Mouse (Mus musculus) hindbrain, postnatal 0 days (tissue): ENCODE results near the gene Ercc5. TPM values are rescaled to one million over a fixed set of nuclear protein-coding genes. Genes with fewer than 3 reads are reported as not detected.

ENCODE experiments used
- ATAC-seq: fragments of 200-750 bp; cut with Nextera tagmentation; 2 replicates; pipeline ENCODE4 v1.8.0; 2017; ENCODE audit warnings: mild to moderate bottlenecking, moderate TSS enrichment, moderate library complexity
- DNase-seq: peaks from one replicate; pipeline ENCODE4 v3.0.0-alpha.2; 2015; ENCODE audit warnings: low spot score
- H3K27ac ChIP-seq: fragments of 300-500 bp; sonication (generic); 2 replicates; pipeline ENCODE4 v1.5.1; 2014; ENCODE audit warnings: mild to moderate bottlenecking
- H3K27me3 ChIP-seq: fragments of 300-500 bp; sonication (generic); 2 replicates; pipeline ENCODE4 v1.6.1; 2014; ENCODE audit warnings: low read length, mixed read lengths; ENCODE audit not compliant: insufficient read depth
- H3K36me3 ChIP-seq: fragments of 300-500 bp; sonication (generic); 2 replicates; pipeline ENCODE4 v1.6.1; 2014; ENCODE audit warnings: low read length, mixed read lengths; ENCODE audit not compliant: insufficient read depth
- H3K4me1 ChIP-seq: fragments of 300-500 bp; sonication (generic); 2 replicates; pipeline ENCODE4 v1.6.1; 2014; ENCODE audit warnings: antibody characterized with exemption, low read length, mixed read lengths; ENCODE audit not compliant: insufficient read depth
- H3K4me2 ChIP-seq: fragments of 300-500 bp; sonication (generic); 2 replicates; pipeline ENCODE4 v1.6.1; 2014; ENCODE audit warnings: low read depth, mild to moderate bottlenecking, low read length, moderate library complexity, mixed read lengths
- H3K4me3 ChIP-seq: fragments of 300-500 bp; sonication (generic); 2 replicates; pipeline ENCODE4 v1.5.1; 2014; ENCODE audit warnings: low read length
- H3K9ac ChIP-seq: fragments of 300-500 bp; sonication (generic); replicated peaks from 2 replicates; pipeline ENCODE4 v1.6.1; 2014; ENCODE audit warnings: mild to moderate bottlenecking, low read length, moderate library complexity, mixed read lengths
- H3K9me3 ChIP-seq: fragments of 300-500 bp; sonication (generic); 2 replicates; pipeline ENCODE4 v1.6.1; 2016; ENCODE audit warnings: low read length, mixed read lengths
- CTCF ChIP-seq: IDR thresholded peaks from 2 replicates; pipeline ENCODE4 v1.5.1; 2016; ENCODE audit warnings: antibody characterized with exemption, control low read depth, low read depth
- WGBS: fragments of 180-500 bp; shearing (Covaris S2); extraction: QIAGEN DNeasy Blood & Tissue Kit; methylation state at CpG from one replicate; pipeline ENCODE4 v1.1.7; 2014; 5-methylcytosine and 5-hydroxymethylcytosine counted together
- polyA plus RNA-seq: library from polyadenylated mRNA; unstranded; fragments of >200 nt; fragmentation: Nextera tagmentation; extraction: Ambion mirVana; gene quantifications from 2 replicates; pipeline ENCODE4 v1.2.1, GENCODE M21; 2015
- total RNA-seq: library from RNA; depleted of rRNA; stranded (reverse); fragments of >200 nt; gene quantifications from 2 replicates; pipeline ENCODE4 v1.2.3, GENCODE M21; 2014

Gene Ercc5
- total and polyA plus RNA-seq, 2 experiments from 2014 or later, result 13.0 to 21.0 TPM

GRCm38 (mm10) chr1:44140232-44140631 is 7.3 kb upstream of the Ercc5 start:
- TF ChIP-seq CTCF, result no peak
- no peak overlapping the region for H3K4me2 ChIP-seq
- no peaks in the 10 kb centered on the region for H3K4me1 ChIP-seq
- ATAC-seq, result no peak
- WGBS, result 91% methylated on average over 4 of the region's 4 CpGs
- H3K36me3 ChIP-seq, result peaks cover 28% of the 10 kb centered on the region
- no peak overlapping the region for H3K4me3 ChIP-seq
- H3K9me3 ChIP-seq, result no peaks in the 10 kb centered on the region
- no peak overlapping the region for H3K9ac ChIP-seq
- DNase-seq, result no peak
- no peak overlapping the region for H3K27ac ChIP-seq
- H3K27me3 ChIP-seq, result no peaks in the 10 kb centered on the region

- 92% methylated on average over 5 of the region's 5 CpGs for WGBS
- DNase-seq (no peak), ATAC-seq (no peak)
- Histone ChIP-seq H3K4me1 (no peaks in the 10 kb centered on the region), H3K27ac (no peak overlapping the region), H3K9me3 (no peaks in the 10 kb centered on the region), H3K27me3 (no peaks in the 10 kb centered on the region), H3K36me3 (peaks cover 18% of the 10 kb centered on the region), H3K4me2 (no peak overlapping the region), H3K9ac (no peak overlapping the region), H3K4me3 (no peak overlapping the region)
- TF ChIP-seq CTCF, result no peak
Observed at GRCm38 (mm10) chr1:44142747-44143146, 4.8 kb upstream of the Ercc5 start.

- DNase-seq (peak; percentile 10), ATAC-seq (no peak)
- H3K4me1 ChIP-seq, result 0 out of 2 replicates have a peak, but pooled peaks cover 3% of the 10 kb centered on the region
- WGBS, result 17% methylated on average over 6 of the region's 6 CpGs
- no peaks in the 10 kb centered on the region for H3K27me3 ChIP-seq
- H3K4me2 ChIP-seq, result peak overlapping the region; percentile 73
- H3K4me3 ChIP-seq, result peak overlapping the region; percentile 92
- peak; percentile 50 for TF ChIP-seq CTCF
- H3K36me3 ChIP-seq, result peaks cover 4% of the 10 kb centered on the region
- no peak overlapping the region for H3K27ac ChIP-seq
- H3K9ac ChIP-seq, result peak overlapping the region; percentile 96
- no peaks in the 10 kb centered on the region for H3K9me3 ChIP-seq
Observed at GRCm38 (mm10) chr1:44148706-44149105, 1.2 kb downstream of the Ercc5 start.

- peak; percentile 43; the same call in 1 of the 2 replicates for ATAC-seq
- Histone ChIP-seq H3K9ac (no peak overlapping the region), H3K9me3 (no peaks in the 10 kb centered on the region), H3K27me3 (no peaks in the 10 kb centered on the region), H3K36me3 (peaks cover 24% of the 10 kb centered on the region), H3K4me3 (no peak overlapping the region), H3K4me2 (no peak overlapping the region), H3K4me1 (no peaks in the 10 kb centered on the region), H3K27ac (no peak overlapping the region)
- DNase-seq, result peak; percentile 37
- peak; percentile 46 for TF ChIP-seq CTCF
- 97% methylated on average over 4 of the region's 4 CpGs for WGBS
Observed at GRCm38 (mm10) chr1:44155287-44155686, 7.7 kb downstream of the Ercc5 start.

GRCm38 (mm10) chr1:44158317-44158716 is 10.8 kb downstream of the Ercc5 start:
- no peak overlapping the region for H3K27ac ChIP-seq
- no peak overlapping the region for H3K4me3 ChIP-seq
- H3K27me3 ChIP-seq, result no peaks in the 10 kb centered on the region
- no peaks in the 10 kb centered on the region for H3K9me3 ChIP-seq
- no peak overlapping the region for H3K4me2 ChIP-seq
- ATAC-seq (no peak), DNase-seq (no peak)
- 82% methylated on average over 6 of the region's 6 CpGs for WGBS
- H3K9ac ChIP-seq, result no peak overlapping the region
- no peak for TF ChIP-seq CTCF
- no peaks in the 10 kb centered on the region for H3K4me1 ChIP-seq
- peaks cover 45% of the 10 kb centered on the region for H3K36me3 ChIP-seq

GRCm38 (mm10) chr1:44161818-44162217 is 14.3 kb downstream of the Ercc5 start:
- no peak overlapping the region for H3K9ac ChIP-seq
- no peak for ATAC-seq
- H3K27me3 ChIP-seq, result no peaks in the 10 kb centered on the region
- H3K4me3 ChIP-seq, result no peak overlapping the region
- no peak overlapping the region for H3K4me2 ChIP-seq
- H3K9me3 ChIP-seq, result no peaks in the 10 kb centered on the region
- 92% methylated on average over 6 of the region's 6 CpGs for WGBS
- H3K36me3 ChIP-seq, result peaks cover 56% of the 10 kb centered on the region
- H3K4me1 ChIP-seq, result no peaks in the 10 kb centered on the region
- DNase-seq, result no peak
- no peak overlapping the region for H3K27ac ChIP-seq
- TF ChIP-seq CTCF, result no peak

GRCm38 (mm10) chr1:44162389-44162788 is 14.8 kb downstream of the Ercc5 start:
- H3K4me2 ChIP-seq, result no peak overlapping the region

More at GRCm38 (mm10) chr1:44162389-44162788, 14.8 kb downstream of the Ercc5 start:
- Histone ChIP-seq H3K4me3 (no peak overlapping the region), H3K27me3 (no peaks in the 10 kb centered on the region), H3K27ac (no peak overlapping the region), H3K9me3 (no peaks in the 10 kb centered on the region), H3K4me1 (no peaks in the 10 kb centered on the region), H3K36me3 (peaks cover 61% of the 10 kb centered on the region), H3K9ac (no peak overlapping the region)
- 97% methylated on average over 5 of the region's 5 CpGs for WGBS
- no peak for TF ChIP-seq CTCF
- no peak for ATAC-seq
- no peak for DNase-seq
